Mouse (Mus musculus) large intestine, adult 2 months (tissue): ENCODE measurements at regions not wholly inside any gene's neighbourhood (a gene's known extent, or its start where the extent isn't known, plus 50 kb on each side); places are given as distances from the start of the nearest gene placed in this dataset.

Source experiments
- DNase-seq: peaks from one replicate; pipeline ENCODE4 v3.0.0-alpha.2; 2012; ENCODE audit warnings: low read depth, low spot score
- WGBS: fragments of 180-500 bp; shearing (Covaris S2); methylation state at CpG from one replicate; pipeline ENCODE4 v1.1.7; 2018; 5-methylcytosine and 5-hydroxymethylcytosine counted together

GRCm38 (mm10) chr1:45575131-45575530 is 72.0 kb upstream of the Col5a2 start:
- 45% methylated on average over 3 of the region's 3 CpGs for WGBS
- no peak for DNase-seq

GRCm38 (mm10) chr1:45580466-45580865 is 77.4 kb upstream of the Col5a2 start:
- 48% methylated on average over 1 of the region's 1 CpGs for WGBS
- DNase-seq, result no peak

- DNase-seq, result no peak
- 73% methylated on average over 9 of the region's 9 CpGs for WGBS
These were observed 84.4 kb upstream of the Col5a2 start for GRCm38 (mm10) chr1:45587351-45588025.

GRCm38 (mm10) chr1:45597316-45597715 is 94.2 kb upstream of the Col5a2 start:
- whole genome bisulfite sequencing, result 58% methylated on average over 2 of the region's 2 CpGs
- DNase-seq, result no peak

- WGBS, result 49% methylated on average over 1 of the region's 1 CpGs
These were observed 96.3 kb upstream of the Col5a2 start for GRCm38 (mm10) chr1:45599421-45599820.

GRCm38 (mm10) chr1:45600011-45600410 is 96.9 kb upstream of the Col5a2 start:
- WGBS, result 72% methylated on average over 3 of the region's 3 CpGs
- DNase-seq, result no peak

More at GRCm38 (mm10) chr1:45599421-45599820, 96.3 kb upstream of the Col5a2 start:
- DNase-seq, result no peak

GRCm38 (mm10) chr1:45605571-45605970 is 102.5 kb upstream of the Col5a2 start:
- DNase-seq, result no peak
- WGBS, result 90% methylated on average over 1 of the region's 1 CpGs

GRCm38 (mm10) chr1:45608316-45608715 is 105.2 kb upstream of the Col5a2 start:
- no peak for DNase-seq

- 71% methylated on average over 2 of the region's 2 CpGs for WGBS
- DNase-seq, result no peak
These were observed 115.9 kb upstream of the Col5a2 start for GRCm38 (mm10) chr1:45619008-45619407.

- 74% methylated on average over 5 of the region's 5 CpGs for WGBS
- DNase-seq, result no peak
These were observed 122.8 kb upstream of the Col5a2 start for GRCm38 (mm10) chr1:45625921-45626320.

GRCm38 (mm10) chr1:45626733-45627132 is 123.7 kb upstream of the Col5a2 start:
- DNase-seq, result no peak
- WGBS, result 52% methylated on average over 2 of the region's 2 CpGs

GRCm38 (mm10) chr1:45627840-45628239 is 124.8 kb upstream of the Col5a2 start:
- WGBS, result 3% methylated on average over 2 of the region's 2 CpGs
- DNase-seq, result no peak

GRCm38 (mm10) chr1:45647301-45647700 is 144.2 kb upstream of the Col5a2 start:
- no peak for DNase-seq

GRCm38 (mm10) chr1:45653248-45653647 is 141.7 kb upstream of the Wdr75 start:
- no peak for DNase-seq
- 77% methylated on average over 3 of the region's 3 CpGs for WGBS

- no peak for DNase-seq
- 57% methylated on average over 3 of the region's 3 CpGs for WGBS
These were observed 131.0 kb upstream of the Wdr75 start for GRCm38 (mm10) chr1:45663882-45664520.

GRCm38 (mm10) chr1:45672443-45673156 is 122.4 kb upstream of the Wdr75 start:
- peak; percentile 4 for DNase-seq
- 42% methylated on average over 5 of the region's 5 CpGs for WGBS

- WGBS, result 63% methylated on average over 5 of the region's 5 CpGs
- DNase-seq, result no peak
These were observed 119.1 kb upstream of the Wdr75 start for GRCm38 (mm10) chr1:45675771-45676439.

- 73% methylated on average over 8 of the region's 8 CpGs for WGBS
These were observed 114.8 kb upstream of the Wdr75 start for GRCm38 (mm10) chr1:45679964-45680709.

GRCm38 (mm10) chr1:45700893-45701292 is 94.1 kb upstream of the Wdr75 start:
- WGBS, result 42% methylated on average over 1 of the region's 1 CpGs

More at GRCm38 (mm10) chr1:45679964-45680709, 114.8 kb upstream of the Wdr75 start:
- DNase-seq, result no peak

GRCm38 (mm10) chr1:45701516-45701915 is 93.5 kb upstream of the Wdr75 start:
- DNase-seq, result no peak
- WGBS, result 89% methylated on average over 1 of the region's 1 CpGs

More at GRCm38 (mm10) chr1:45700893-45701292, 94.1 kb upstream of the Wdr75 start:
- DNase-seq, result no peak
